Mouse (Mus musculus) cerebellum, postnatal 36 days (tissue): ENCODE measurements at regions not wholly inside any gene's neighbourhood (a gene's known extent, or its start where the extent isn't known, plus 50 kb on each side); places are given as distances from the start of the nearest gene placed in this dataset.

ENCODE experiments used
- DNase-seq, 2 experiments: peaks; one replicate each; pipeline ENCODE4 v3.0.0; 2021 to 2022; ENCODE audit warnings: mixed read lengths in 2 of 2

DNA sequence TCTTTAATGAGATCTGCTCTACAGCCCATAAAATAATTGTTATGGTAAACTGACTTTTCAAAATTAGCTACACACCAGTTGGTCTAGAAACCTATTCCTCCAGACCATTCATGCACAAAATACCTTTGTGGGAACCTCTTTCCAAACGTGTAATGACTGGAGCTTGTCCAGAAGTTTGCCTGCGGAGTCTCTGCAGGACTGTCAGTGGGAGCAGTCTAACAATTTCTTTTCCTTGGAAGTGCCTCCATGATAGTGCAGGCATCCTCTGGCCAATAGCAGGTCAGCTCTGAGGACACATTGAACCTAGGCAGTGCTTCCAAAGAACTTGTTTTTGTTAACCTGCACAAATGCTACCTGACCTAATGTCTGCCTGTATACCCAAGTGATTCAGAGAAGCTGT, 932.3 kb downstream of the Pcdh9 start:
- peak; percentile 21 to 54 for DNase-seq

- no peak for DNase-seq
Measured at GRCm38 (mm10) chr14:92955485-92955884, 935.0 kb downstream of the Pcdh9 start.

- DNase-seq: peak in 1 of 2 experiments; percentile 2
Measured at GRCm38 (mm10) chr14:92907623-92908045, 982.8 kb downstream of the Pcdh9 start.

DNA sequence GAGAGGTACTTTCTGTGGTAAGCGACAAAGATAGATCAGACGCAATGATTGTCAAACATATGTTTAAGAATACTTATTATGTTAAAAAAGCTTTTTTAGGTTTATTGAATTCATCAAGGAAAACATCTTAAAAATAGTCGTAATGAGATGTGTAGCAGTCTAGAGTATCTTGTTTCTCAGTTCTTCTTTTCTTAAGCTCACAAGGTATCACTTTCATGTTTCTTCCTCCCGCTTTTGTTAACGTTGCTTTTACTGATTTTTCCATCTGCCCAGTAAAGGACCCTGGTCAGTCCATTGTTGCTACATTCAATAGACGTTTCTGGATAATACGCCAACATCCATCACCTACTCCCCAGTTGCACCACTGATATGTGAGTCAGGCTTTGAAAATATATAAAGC, 1015.9 kb downstream of the Pcdh9 start:
- DNase-seq: no peak

- no peak for DNase-seq
Measured at GRCm38 (mm10) chr14:92866462-92866861, 1024.0 kb downstream of the Pcdh9 start.

DNA sequence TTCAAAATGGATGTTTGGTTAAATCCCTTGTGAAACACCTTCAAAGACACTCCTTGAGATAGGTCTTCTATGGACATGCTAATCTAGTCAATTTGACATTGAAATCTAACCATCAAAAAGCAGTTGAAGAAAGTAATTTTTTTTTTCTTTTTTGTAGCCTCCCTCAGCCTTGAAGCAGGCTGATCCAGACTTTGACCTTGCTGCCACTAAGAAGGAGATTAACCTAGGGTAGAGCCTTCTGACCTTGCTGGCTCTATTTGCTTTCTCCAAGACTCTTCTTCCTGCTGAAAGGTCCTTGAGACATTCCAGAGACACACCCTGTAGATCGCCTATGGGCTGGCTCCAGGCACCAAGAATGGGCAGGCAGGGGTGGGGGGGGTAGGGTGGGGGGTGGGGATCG, 1027.5 kb downstream of the Pcdh9 start:
- no peak for DNase-seq

- DNase-seq: no peak
Measured at GRCm38 (mm10) chr14:92860723-92861122, 1029.8 kb downstream of the Pcdh9 start.

DNA sequence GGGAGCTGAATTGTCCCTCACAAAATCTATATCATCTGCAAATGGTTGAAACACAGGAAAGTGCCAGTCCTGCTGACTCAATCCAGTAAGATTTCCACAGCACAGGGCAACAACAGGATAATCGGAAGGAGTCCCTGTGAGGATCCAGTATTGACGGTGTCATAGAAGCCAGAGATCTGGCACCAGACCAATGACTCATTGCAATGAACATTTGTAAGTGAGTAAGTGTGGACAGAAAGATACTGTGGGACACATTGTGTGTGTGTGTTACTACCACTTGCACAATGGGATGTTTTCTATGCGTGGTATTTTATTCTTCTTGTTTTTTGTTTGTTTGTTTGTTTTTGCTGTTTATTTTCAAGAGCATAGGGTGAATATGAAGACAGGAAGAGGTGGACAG, 1056.8 kb downstream of the Pcdh9 start:
- no peak for DNase-seq

DNA sequence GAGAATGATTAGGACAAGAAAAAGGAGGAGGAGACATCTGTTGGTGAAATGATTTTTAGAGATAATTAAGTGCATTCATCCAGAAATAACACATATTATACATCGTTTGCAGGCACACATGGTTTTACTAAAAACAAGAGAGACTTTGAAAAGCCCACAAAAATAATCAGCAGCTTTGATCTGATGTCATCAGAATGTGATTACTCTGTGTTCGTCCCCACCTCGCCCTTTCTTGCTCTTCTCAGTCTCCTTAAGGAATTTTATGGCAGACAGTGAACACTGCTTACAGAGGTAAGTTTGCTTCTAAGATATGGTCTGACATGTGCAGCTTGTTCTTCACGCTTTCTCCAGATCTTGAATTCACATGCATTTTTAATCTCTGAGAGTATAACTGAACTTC, 1061.3 kb downstream of the Pcdh9 start:
- no peak for DNase-seq

GRCm38 (mm10) chr14:92826576-92827284, 1063.7 kb downstream of the Pcdh9 start:
- DNase-seq: no peak

DNA sequence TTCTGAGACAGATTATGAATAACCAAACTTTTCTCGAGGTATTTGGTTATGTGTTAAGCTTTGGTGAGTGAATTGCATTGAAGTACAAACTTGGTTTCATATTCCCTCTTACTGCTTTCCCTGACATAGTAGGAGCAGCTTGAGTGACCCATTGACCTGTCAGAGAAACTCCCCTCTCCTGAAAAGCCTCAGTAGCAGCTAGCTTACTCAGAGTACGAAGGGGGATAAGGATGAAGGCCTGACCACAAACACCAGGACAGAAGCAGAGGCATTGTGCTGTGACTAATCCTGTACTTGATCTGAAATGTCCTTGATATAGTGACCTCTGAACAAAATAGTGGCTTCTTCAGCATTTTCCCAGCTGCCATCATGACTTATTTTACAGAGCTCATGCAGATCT, 1070.4 kb downstream of the Pcdh9 start:
- DNase-seq: no peak
